Mouse (Mus musculus) right cerebral cortex, postnatal 4 days (tissue): ENCODE data around the gene Bnc1.

Experiments used
- DNase-seq: peaks from one replicate; pipeline ENCODE4 v3.0.0-alpha.2; 2022

Bnc1 gene

DNA sequence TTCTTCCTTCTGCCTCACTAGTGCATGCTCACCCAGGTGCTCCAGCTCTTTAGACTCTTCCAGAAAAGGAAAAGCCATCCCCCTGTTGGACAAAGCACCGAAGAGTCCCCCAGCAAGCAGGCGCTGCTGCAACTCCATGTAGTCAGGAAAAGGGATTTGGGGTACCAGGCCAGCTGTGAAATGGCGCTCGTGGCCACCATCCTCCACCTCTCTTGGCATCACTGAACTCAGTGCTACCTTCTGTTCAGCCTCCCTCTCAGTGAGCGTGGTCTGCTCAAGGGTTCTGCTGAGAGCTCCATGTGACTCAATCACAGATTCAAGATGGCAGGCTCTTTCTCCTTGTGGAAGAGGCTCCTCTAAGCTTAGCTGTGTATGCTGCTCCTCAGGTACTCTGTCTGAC is 18.8 kb downstream of the Bnc1 start:
- no peak for DNase-seq

DNA sequence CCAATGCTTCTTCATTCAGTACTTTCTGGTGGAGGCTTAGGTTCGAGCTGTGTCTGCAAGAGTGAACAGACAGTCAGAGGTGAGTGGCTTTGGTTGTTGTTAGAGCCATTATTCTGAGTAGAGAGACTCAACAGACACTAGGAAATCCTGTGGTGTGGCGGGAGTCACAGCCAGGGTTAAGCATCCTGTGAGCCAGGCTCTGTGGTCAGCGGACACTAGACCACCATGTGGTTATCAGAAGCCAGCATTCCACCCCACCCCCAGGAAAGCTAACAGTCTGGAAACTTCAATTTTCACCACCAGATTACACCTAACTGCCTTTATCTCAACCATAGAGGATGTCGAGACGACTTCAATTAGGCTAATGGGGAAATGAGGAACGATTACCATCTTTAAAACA is 23.1 kb downstream of the Bnc1 start:
- no peak for DNase-seq

DNA sequence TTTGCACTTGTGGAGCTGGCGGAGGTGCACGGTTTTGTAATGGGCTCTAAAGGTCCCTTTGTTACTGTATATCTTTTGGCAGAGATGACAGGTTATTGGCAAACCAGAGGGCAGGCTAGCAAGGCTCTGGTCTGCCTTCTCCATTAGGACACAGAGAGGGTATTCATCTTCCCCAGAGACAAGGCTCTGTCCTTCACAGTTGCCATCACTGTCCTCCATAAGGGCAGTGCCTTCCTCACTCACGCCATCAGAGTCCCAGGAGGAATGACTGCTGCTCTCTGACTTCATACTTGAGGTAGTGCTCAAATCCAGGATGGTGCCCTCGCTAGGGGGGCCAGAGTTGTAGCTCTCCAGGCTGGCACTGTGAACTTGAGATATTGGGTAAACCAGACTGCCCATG is 23.6 kb downstream of the Bnc1 start:
- no peak for DNase-seq

DNA sequence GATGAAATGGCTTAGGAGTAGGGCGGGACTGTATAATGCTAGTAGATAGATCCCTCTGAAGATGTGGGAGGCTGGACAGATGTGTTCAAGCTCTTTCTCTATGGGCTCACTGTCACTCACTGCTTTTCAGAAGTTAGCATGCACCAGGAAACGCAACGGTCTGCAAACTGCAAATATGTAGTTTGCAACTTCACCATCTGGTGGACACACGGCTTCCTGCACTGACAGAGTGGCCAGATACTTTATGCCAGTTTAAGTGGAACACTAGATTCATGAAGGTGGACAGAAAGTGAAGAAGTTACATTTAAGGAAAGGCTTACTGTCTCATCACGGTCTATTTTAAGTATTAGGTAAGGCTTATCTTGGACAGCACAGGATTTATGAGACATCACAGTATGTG is 25.9 kb downstream of the Bnc1 start:
- DNase-seq = no peak

DNA sequence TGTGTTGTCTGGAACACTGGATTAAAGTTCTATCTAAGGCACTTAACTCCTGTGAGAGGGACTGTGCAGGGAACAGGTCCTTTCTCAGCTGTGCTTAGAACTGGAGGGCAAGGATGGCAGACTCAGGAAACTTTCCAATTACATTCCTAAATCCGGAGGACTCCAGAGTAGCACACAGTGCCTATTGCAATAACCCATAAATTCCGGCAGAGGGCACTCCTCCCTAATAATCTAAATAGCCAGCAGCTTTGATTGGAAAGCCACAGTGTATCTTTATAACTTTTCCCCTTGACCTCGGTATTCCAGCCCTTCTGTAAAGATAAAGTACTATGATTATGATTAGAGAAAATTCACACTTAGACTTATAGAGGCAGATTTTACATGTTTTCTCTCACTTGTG is 32.4 kb downstream of the Bnc1 start:
- DNase-seq = no peak

DNA sequence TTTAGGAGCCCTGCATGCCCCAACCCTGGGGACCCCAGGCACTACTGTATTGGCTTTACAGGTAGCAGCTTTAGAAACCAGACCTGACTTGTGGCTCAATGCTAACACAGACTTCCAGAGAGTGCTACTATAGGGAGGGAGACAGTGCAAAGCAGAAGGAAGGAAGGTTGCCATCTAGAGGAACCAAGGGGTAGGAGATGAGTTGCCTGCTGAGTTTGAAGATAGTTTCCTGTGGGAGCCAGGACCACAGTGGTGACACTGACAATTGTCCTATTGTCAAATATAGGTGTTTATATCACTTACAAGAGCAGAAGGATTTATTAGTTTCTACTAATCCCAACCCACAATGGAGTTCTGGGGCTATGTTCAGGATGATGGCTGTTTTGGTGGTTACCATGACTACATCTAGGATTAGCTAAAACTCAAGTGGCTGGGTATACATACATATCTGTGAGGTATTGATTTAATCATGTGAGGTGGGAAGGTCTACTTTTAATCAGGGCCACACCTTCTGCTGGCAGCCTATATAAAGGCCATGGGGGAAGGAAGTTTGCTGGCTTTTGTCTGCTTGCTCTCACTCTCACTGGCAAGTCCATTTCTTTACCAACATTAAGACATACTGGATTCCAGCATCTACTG is 37.8 kb downstream of the Bnc1 start:
- no peak for DNase-seq

DNA sequence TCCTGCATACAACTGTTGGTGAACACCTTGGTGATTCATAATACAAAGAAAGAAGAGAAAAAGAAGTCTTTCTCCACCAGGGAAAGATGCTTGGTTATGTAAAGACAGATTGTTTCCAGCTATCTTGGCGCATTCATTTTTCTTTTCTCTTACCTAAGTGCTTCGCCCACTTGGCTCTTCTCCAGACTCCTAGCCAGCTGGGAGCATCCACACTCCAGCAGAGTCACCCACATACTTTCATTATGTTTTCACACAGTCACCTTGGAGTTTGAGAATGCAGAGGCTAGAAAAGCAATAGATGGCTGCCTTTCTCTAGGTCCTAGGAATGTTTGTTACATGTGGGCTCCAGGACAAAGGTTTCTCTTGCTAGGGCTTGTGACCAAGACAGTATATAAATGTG is 41.6 kb downstream of the Bnc1 start:
- DNase-seq = no peak

DNA sequence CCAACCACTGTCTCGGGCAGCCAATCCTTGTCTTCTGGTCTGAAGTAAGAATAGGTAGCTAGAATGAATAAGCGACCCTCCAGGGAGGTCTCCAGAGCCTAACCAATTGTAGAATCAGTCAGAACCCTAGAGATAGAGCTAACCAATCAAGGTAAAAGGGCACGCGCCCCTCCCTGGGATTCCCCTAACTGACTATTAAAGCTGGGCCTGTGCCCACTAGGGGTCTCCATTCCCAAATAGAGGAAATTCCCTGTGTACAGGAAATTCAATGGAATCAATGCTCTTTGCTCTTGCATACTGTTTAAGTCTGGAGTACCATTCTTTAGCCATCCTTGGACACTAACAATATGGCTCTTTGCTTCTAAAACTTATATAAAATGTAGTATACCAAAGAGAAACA is 46.7 kb downstream of the Bnc1 start:
- DNase-seq = peak; percentile 19

DNA sequence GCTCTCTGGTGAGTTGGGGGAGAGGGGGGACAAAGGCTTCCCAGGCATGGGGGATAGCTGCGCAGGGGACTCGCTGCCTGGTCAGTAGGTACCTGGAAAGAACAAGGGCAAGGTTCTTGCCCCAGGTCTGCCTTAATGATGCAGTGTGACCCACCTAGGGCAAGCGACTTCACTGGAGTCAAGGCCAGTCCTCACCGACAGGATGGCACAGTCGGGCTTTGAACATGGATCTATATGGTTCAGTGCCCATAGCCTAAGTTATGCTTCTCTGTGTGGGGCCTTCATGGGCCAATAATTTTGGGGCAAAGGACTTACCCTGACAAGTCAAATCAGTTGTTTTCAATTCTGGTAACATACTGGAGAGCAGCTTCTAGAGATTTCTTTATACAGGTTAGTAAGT is 57.3 kb downstream of the Bnc1 start:
- no peak for DNase-seq

DNA sequence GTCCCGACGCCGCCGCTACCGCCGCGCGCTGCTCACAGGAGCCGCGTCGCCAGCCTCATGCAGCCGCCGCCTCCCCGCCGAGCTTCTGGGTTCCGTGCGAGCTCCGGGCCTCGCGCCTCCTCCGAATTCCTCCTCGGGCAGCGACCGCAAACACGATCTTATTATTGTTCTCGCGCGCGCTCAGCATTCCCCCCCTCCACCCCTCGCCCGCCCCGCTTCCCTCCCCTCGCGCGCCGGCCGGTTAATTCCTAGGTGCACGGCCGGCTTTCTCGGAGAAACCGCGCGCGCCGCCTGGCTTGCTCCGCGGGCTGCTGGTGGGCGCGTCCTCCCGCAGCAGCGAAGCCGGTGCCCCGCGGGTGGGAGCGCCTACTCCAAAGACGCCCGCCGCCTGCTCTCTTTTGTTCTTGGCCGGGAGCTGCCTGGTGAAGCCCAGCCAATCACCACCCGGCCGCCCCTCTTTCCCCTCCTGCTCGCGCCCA is 57.8 kb downstream of the Bnc1 start, which contains the start of gene Hdgfl3:
Gene Hdgfl3 (minus strand): TSS at position 207 of the 479 bp plus-strand sequence.
- DNase-seq = peak; percentile 90

DNA sequence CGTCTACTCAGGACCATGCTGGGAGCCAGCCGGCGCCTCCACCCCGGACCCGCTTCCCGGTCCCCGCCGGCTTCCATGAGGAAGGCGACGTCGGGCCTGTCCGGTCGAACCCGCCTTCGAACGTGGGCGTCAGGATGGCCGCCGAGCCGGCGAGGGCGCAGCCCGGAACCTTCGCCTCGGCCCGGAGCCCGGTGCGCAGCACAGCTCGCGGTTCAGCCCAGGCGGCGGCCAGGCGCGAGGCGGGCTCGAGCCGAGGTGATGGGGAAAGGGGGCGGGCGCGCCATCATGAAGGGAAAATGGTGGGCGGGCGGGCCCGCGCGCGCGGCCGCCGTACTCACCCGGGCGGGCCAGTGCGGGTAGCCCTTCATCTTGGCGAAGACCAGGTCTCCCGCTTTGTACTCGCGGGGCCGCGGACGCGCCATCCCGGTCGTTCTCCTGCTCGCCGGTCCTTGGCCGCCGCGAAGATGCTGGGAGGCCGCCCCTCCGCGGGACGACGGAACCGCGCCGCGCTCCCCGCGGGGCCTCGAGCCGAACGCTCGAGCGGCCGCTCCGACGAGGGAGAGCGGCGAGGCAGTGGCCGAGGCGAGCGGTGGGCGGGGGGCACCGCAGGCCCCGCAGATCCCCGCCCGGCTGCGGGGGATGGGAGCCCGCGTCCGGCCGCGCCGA is 58.4 kb downstream of the Bnc1 start:
- peak; percentile 72 for DNase-seq

DNA sequence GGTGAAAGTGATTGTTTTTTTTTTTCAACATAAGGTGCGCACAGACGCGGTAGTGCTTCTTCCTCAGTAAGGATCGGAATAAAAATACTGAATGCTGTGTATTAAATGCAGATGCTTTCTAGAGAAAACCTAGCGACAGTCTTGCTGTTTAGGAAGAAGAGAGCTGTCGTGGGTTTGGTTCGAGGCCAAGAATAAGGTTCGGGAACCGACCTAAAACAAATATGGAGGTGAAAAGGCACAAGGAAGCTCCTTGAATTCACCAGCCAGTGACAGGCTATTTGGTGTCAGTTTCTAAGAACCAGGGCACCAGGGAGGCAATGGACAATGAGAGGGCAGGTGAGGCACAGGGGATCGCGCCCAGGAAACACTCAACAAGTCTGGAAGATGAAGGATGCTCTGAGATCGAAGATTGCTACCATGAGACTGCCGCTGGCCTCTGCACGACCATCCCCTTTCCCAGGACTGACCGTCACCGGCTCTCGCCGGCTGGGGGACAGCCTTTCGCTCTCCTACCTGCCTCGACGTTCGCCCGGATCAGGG is 59.0 kb downstream of the Bnc1 start:
- no peak for DNase-seq

DNA sequence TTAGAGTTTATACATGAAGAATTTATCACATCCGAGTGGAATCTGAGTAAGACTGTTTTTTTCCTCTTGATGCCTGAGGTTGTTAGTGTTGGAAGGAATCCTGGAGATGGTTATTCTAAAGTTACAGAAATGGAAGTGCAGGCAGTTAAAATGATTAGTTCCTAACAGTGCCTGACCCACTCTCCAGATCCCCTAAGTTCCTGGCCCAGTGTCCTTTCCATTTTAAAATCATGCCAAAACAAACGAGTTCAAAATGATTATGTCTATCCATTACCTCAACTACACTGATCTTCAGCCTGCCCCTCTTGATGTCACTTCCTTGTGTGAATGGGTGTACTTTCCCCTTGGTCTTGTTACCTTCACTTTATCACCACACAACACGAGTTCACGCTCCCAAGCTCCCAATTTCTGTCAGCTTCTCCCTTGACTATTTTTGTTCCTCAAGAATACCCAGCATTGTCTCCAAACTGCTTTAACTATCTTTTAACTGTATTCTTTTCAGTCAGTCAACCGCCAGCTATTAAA is 59.5 kb downstream of the Bnc1 start:
- no peak for DNase-seq

DNA sequence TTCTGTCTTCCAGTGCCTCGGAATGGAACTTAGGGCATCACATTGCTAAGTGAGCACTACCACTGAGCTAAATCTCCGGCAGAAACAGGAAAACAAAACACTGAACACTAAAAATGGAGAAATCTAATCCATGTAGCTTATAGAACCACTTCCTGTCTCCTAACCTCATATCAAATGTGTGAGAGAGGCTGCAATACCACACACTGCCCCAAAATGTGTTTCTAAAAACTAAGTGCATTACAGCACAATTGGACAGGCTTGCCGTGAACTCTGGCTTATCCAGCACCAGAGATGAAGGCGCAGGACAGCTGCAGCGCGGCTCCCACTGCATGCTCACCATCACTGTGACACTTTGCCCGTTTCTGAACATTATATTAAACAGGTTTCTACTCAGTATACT is 63.1 kb downstream of the Bnc1 start:
- DNase-seq = no peak

DNA sequence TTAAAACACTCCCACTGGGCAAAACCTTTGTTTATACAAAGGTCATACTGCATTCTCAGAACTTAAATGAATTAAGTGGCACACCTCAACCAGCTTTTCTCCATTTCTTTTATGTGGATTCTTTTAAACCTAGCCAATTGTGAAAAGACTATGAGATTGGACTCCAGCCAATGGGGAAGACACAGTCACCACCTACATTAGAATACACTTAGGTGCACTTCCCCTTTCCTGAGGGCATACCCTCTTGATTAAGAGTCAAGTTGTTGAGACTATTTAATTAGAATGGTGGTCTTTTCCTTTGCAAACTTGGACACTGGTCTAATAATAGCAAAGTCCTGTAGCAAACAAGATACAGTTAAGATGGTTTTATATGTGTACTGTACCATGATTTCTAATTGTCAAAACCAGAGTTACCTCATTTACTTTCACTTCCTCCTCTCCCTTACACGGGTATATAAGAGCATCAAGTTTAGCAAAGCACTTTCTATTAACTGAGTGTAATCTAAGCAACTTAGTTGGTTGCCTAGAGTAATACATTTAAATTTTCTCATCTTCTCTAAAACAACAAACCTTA is 70.6 kb downstream of the Bnc1 start:
- DNase-seq = no peak

DNA sequence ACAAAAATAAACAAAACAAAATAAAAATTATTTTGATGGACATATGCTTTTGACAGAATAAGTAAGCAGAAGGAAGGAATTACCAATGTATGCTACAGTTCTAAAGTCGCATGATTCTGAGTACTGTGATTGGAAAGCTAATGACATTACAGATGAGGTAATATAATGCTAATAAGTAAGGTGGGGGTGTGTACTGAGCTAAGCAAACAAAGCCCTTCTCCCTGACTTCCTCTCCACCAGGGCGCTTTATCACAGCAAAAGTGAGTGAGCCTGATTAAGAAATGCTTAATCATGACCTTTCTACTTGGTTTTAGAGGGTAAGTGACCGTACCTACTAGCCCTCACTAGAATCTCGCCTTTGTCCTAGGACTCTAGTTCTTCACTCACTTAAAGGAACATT is 71.8 kb downstream of the Bnc1 start:
- no peak for DNase-seq

DNA sequence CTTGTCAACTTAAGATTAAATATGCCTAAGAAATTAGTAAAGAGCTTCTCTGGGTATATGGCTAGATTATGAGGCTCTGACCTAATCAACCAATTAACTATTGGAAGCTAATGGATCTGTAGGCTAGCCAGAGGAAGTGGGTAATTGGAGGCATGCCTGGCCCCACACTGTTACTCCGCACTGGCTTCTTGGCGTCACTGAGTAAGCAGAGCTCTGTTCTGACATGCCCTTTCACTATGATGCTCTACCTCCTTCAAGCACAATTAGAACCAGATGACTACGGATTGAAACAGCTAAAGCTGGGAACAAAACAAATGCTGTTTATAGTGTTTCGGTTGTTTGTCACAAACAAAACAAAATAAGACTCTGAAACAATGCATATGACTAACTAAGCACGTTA is 73.8 kb downstream of the Bnc1 start:
- no peak for DNase-seq
